Mouse (Mus musculus) neutrophil, adult 5-6 weeks (primary cell): Measurements from ENCODE around the gene Slit3. TPM values are rescaled to one million over a fixed set of nuclear protein-coding genes. Genes with fewer than 3 reads are reported as not detected.
A peak's percentile ranks its signal among the peaks of the same experiment; 100 is the strongest.

Experiments used
- ATAC-seq: fragments of 151-379, 151-347 bp; 2 replicates; pipeline ENCODE4 v1.8.0; 2017; ENCODE audit warnings: mild to moderate bottlenecking, moderate TSS enrichment; ENCODE audit not compliant: insufficient number of reproducible peaks, poor library complexity, low FRiP score, severe bottlenecking; ENCODE audit errors: extremely low read depth
- total RNA-seq: library from RNA; stranded (forward); fragments of 200-1000 nt; gene quantifications from 2 replicates; pipeline ENCODE4 v1.2.3, GENCODE M21; 2017

Slit3 gene
- total RNA-seq, 1 experiment from 2014 or later = not detected

GRCm38 (mm10) chr11:35669536-35669935 is 548.5 kb downstream of the Slit3 start:
- no peak for ATAC-seq

- no peak for ATAC-seq
These were observed 549.2 kb downstream of the Slit3 start for GRCm38 (mm10) chr11:35670181-35670580.

GRCm38 (mm10) chr11:35670746-35671145 is 549.7 kb downstream of the Slit3 start:
- ATAC-seq = no peak

- ATAC-seq = no peak
These were observed 552.0 kb downstream of the Slit3 start for GRCm38 (mm10) chr11:35673050-35673449.

GRCm38 (mm10) chr11:35674242-35674641 is 553.2 kb downstream of the Slit3 start:
- no peak for ATAC-seq

GRCm38 (mm10) chr11:35676744-35677143 is 555.7 kb downstream of the Slit3 start:
- no peak for ATAC-seq

- no peak for ATAC-seq
These were observed 559.0 kb downstream of the Slit3 start for GRCm38 (mm10) chr11:35679976-35680375.

- no peak for ATAC-seq
These were observed 566.3 kb downstream of the Slit3 start for GRCm38 (mm10) chr11:35687316-35687715.

GRCm38 (mm10) chr11:35690515-35691281 is 569.7 kb downstream of the Slit3 start:
- ATAC-seq = no peak

GRCm38 (mm10) chr11:35693136-35693535 is 572.1 kb downstream of the Slit3 start:
- peak; percentile 13; the same call in 1 of the 2 replicates for ATAC-seq

- no peak for ATAC-seq
These were observed 572.6 kb downstream of the Slit3 start for GRCm38 (mm10) chr11:35693625-35694024.

GRCm38 (mm10) chr11:35697476-35697875 is 576.5 kb downstream of the Slit3 start:
- no peak for ATAC-seq

- no peak for ATAC-seq
These were observed 577.9 kb downstream of the Slit3 start for GRCm38 (mm10) chr11:35698901-35699300.

GRCm38 (mm10) chr11:35703471-35703870 is 582.4 kb downstream of the Slit3 start:
- no peak for ATAC-seq

GRCm38 (mm10) chr11:35704381-35704780 is 583.4 kb downstream of the Slit3 start:
- ATAC-seq = no peak

GRCm38 (mm10) chr11:35704927-35705326 is 583.9 kb downstream of the Slit3 start:
- ATAC-seq = no peak

- ATAC-seq = no peak
These were observed 586.4 kb downstream of the Slit3 start for GRCm38 (mm10) chr11:35707431-35707830.

GRCm38 (mm10) chr11:35711314-35711713 is 590.3 kb downstream of the Slit3 start:
- ATAC-seq = no peak

- no peak for ATAC-seq
These were observed 597.9 kb downstream of the Slit3 start for GRCm38 (mm10) chr11:35718881-35719280.

GRCm38 (mm10) chr11:35723876-35724275 is 602.9 kb downstream of the Slit3 start:
- ATAC-seq = no peak

- ATAC-seq = no peak
These were observed 605.4 kb downstream of the Slit3 start for GRCm38 (mm10) chr11:35726341-35726846.
